Mouse (Mus musculus): ENCODE data around the gene Cd300c2.
"Not testable (repeated sequence)": the region's sequence is repeated elsewhere in the genome, so short reads cannot be mapped to it uniquely, and the experiment has no call there.

Gene Cd300c2

DNA sequence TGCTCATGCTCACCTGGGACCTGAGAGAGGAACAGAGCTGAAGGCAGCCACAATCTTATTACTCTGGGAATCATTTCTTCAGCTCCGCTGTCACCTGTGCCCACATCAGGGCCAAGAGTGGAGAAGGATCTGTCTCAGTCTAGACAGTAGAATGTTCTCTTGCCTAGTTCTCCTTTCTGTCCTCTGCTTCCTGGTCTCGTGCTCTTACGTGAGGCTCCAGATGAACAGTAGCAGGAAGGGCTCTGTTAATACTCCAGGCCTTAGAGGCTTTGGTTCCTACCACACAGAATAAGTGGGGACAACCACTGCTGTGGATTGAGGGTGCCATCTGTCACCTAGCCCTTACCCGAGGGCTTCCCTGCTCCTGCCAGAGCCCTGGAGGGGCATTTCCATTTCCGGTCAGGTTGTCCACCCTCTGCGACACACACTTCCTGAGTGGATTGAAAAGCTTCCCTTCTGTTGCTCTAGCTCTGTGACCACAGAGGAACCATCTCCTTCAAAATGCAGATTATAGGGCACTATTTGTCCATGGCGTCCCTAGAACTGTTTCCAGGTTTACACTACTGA lies at the start of gene Cd300c2:
Gene Cd300c2 (minus strand): TSS at position 407 of the 567 bp plus-strand sequence.
- DNase-seq = no peak

DNA sequence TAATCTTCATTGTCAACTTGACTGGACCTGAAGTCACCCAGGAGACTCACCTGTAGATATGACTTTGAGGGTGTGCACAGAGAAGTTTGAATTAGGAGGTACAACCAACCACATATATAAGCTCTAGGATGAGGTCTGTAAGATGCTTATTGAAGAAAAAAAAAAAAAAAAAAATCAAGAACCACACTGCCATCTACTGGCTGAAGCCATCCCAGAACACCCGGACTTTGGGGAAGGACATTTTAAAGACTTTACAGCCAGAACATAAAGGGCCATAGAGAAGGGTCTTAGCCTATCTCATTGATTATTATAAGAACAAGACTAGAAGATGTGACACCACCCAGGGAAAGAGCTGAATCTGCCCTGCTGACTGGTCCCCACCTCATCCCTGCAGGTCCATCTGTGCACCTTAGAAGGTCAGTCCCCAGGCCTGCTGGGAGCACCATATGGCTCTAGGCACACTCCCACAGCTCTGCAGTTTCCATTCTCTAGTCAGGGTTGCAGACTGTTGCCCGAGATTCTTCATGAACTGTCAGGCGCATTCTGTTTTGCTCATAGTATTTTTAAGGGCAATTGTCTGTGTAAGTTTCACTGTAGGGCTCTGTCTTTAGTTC lies 47.7 kb upstream of the Cd300c2 start:
- no peak for DNase-seq

DNA sequence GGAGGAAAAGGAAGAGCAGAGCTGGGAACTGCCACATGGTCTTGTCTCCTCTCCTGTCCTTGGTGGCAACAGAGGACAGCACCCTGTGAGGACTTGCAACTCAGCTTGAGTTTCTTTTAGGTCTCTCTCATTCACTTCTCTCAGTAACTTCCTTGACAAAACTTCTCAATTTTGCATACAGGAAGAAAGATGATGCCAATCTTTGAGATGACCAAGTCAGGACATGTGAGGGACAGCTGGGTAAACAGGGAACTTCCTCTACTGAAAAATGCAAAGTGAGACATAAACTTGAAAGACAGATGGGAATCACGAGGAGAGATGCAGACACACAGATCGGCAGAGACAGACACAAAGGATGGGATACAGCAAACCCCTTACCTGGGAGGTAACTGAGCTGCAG lies 46.6 kb upstream of the Cd300c2 start, which contains the start of gene Cd300ld3:
Gene Cd300ld3 (minus strand): TSS at position 151 of the 400 bp plus-strand sequence.
- DNase-seq = no peak

DNA sequence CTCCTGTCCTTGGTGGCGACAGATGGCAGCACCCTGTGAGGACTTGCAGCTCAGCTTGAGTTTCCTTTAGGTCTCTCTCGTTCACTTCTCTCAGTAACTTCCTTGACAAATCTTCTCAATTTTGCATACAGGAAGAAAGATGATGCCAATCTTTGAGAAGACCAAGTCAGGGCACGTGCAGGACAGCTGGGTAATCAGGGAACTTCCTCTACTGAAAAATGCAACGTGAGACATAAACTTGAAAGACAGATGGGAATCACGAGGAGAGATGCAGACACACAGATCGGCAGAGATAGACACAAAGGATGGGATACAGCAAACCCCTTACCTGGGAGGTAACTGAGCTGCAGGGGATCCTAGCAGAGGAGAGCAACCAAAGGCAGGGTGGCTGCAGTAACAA lies 36.0 kb upstream of the Cd300c2 start, which contains the start of gene Cd300ld5:
Gene Cd300ld5 (minus strand): TSS at position 101 of the 400 bp plus-strand sequence.
- DNase-seq = not testable (repeated sequence)

DNA sequence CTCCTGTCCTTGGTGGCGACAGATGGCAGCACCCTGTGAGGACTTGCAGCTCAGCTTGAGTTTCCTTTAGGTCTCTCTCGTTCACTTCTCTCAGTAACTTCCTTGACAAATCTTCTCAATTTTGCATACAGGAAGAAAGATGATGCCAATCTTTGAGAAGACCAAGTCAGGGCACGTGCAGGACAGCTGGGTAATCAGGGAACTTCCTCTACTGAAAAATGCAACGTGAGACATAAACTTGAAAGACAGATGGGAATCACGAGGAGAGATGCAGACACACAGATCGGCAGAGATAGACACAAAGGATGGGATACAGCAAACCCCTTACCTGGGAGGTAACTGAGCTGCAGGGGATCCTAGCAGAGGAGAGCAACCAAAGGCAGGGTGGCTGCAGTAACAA lies 25.2 kb upstream of the Cd300c2 start, which contains the start of gene Cd300ld4:
Gene Cd300ld4 (minus strand): TSS at position 101 of the 400 bp plus-strand sequence.
- DNase-seq = not testable (repeated sequence)

DNA sequence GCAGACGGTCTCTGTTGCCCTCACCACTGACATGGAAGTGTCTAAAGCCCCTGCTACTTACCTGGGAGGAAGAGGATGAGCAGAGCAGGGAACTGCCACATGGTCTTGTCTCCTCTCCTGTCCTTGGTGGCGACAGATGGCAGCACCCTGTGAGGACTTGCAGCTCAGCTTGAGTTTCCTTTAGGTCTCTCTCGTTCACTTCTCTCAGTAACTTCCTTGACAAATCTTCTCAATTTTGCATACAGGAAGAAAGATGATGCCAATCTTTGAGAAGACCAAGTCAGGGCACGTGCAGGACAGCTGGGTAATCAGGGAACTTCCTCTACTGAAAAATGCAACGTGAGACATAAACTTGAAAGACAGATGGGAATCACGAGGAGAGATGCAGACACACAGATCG lies 14.4 kb upstream of the Cd300c2 start, which contains the start of gene Cd300ld2:
Gene Cd300ld2 (minus strand): TSS at position 101 of the 400 bp plus-strand sequence.
- not testable (repeated sequence) for DNase-seq

DNA sequence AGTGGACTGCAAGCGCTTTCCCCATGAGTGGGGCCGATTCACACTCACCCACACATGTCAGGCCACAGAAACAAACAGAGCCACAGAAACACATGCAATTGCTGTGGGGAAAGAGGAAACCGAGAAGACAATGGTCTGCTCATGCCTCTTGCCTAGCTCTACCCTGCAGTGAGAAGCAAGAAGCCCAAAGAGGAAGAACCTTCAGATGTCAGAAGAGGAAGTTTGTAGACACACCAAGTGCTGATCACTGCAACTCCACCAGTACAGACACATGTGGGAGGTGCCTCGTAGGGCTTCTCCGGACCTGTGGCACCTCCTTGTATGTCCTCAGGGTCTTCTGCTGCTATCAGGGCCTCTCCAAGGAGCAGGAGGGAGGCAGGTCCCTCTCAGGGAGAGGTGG lies 2.4 kb upstream of the Cd300c2 start:
- DNase-seq = no peak

DNA sequence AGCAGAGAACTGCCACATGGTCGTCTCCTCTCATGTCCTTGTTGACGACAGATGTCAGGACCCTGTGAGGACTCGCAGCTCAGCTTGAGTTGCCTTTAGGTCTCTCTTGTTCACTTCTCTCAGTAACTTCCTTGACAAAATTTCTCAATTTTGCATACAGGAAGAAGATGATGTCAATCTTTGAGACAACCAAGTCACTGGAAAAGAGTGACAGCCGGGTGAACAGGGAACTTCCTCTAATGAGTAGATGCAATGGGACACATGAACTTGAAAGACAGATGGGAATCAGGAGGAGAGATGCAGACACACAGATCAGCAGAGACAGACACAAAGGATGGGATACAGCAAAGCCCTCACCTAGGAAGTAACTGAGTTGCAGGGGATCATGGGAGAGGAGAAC lies 11.9 kb downstream of the Cd300c2 start, which contains the start of gene Cd300ld:
Gene Cd300ld (minus strand): TSS at position 130 of the 400 bp plus-strand sequence.
- no peak for DNase-seq

DNA sequence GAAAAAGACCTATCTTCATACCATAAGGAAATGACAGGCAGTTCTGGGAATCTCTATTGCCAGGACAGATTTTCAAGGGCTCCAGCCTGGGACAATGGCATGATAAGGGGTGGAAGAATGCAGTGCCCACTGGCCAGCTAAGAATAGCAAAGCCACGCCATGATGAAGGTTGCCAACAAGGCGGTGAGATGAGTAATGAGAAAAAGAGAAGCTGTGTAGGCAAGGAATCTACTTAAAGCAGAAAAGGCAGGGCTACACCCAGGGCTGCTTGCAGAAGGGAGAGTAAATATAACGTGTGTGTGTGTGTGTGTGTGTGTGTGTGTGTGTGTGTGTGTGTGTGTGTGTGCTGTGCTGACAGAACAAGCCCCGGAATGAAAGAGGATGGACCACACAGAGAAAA lies 19.8 kb downstream of the Cd300c2 start:
- no peak for DNase-seq

DNA sequence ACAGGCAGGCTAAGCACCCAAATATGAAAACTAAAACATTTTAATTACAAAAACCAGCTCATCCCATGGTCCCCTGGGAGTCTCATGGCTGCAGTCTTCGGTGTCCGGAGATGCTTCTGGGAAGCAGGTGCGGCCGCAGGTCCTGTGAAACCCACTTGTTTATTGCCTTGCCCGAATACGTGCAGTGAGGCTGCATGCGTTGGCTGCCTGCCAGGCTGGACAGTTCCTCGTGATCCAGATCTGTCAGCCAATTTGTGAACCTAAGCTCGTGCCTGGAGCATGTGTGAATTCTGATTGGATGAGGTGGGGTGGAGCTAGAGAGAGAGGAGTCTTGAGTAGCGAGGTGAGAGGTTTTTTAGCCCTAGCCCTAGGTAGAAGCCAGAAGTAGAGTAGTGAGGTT lies 29.0 kb downstream of the Cd300c2 start:
- DNase-seq = no peak

DNA sequence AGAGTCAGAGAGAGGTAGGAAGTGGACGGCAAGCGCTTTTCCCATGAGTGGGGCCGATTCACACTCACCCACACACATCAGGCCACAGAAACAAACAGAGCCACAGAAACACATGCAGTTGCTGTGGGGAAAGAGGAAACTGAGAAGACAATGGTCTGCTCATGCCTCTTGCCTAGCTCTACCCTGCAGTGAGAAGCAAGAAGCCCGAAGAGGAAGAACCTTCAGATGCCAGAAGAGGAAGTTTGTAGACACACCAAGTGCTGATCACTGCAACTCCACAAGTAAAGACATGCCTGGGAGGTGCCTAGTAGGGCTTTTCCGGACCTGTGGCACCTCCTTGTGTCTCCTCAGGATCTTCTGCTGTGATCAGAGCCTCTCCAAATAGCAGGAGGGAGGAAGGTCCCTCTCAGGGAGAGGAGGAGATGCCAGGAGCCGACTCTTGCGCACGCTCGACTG lies 32.9 kb downstream of the Cd300c2 start, which contains the start of gene Cd300c:
Gene Cd300c (minus strand): TSS at position 406 of the 456 bp plus-strand sequence.
- DNase-seq = no peak

DNA sequence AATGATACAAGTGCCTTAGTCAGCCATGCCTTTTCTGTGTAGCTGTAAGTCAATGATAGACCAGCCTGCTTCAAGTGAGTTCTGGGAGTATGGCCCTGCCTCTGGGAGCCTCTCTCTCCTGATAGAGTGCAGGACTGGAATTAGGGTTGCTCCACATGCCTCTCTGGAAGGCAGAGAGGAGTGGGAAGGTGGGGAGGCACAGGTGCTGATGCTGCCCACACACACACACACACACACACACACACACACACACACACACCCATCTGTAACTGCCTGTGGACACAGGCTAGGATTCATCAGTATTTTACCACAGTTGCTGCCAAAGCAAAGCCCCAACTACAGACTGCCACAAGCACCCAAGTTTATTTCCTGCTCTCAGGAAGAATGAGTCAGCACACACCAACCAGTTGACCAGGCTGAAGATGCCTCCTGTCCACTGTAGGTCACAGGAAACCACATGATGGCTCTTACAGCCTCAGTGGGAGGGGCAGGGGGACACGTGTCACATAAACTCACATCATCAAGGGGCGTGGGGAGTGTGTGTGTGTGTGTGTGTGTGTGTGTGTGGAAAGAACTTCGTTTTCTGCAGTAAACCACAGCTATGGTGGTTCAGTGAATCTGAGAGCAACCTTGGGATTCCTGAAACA lies 36.4 kb downstream of the Cd300c2 start:
- no peak for DNase-seq

DNA sequence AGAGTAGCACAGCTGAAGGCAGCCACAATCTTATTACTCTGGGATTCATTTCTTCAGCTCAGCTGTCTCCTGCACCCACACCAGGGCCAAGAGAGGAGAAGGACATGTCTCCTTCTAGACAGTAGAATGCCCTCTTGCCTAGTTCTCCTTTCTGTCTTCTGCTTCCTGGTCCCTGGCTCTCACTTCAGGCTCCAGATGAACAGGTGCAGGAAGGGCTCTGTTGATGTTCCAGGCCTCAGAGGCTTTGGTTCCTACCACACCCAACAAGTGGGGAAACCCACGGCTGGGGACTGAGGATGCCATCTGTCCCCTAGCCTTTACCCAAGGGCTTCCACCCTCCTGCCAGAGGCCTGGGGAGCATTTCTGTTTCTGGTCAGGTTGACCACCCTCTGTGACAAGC lies 41.3 kb downstream of the Cd300c2 start:
- no peak for DNase-seq
